Mouse (Mus musculus) gastrocnemius, postnatal 36 days (tissue): Measurements from ENCODE around the gene Xpnpep3. TPM values are rescaled to one million over a fixed set of nuclear protein-coding genes. Genes with fewer than 3 reads are reported as not detected.

Source experiments
- DNase-seq, 2 experiments: peaks; one replicate each; pipeline ENCODE4 v3.0.0; 2022
- intact Hi-C: fragments of 180-260 bp; cut with DNase I; formaldehyde crosslinking; loops from one replicate; pipeline ENCODE4 v1.15.1; 2025
- long read RNA-seq, 2 experiments: library from polyadenylated mRNA; stranded (forward); transcript quantifications; one replicate each; pipeline ENCODE4 v2.0.0; 2021
- total RNA-seq, 2 experiments: library from RNA; stranded (reverse); gene quantifications; 2 replicates each; pipeline ENCODE4 v1.2.3; 2021

Xpnpep3 gene
- total RNA-seq, result 1 to 10 TPM; 5.7 to 7.2 TPM
- long read RNA-seq, experiment 1, full-length matches to known transcripts, result 1 of 13 reads
- long read RNA-seq, experiment 1, partial matches to known transcripts, result 0 of 13 reads
- long read RNA-seq, experiment 1, other reads (novel, unspliced or antisense), result 12 of 13 reads
- long read RNA-seq, experiment 2, full-length matches to known transcripts, result 1 of 12 reads
- long read RNA-seq, experiment 2, partial matches to known transcripts, result 0 of 12 reads
- long read RNA-seq, experiment 2, other reads (novel, unspliced or antisense), result 11 of 12 reads

DNA sequence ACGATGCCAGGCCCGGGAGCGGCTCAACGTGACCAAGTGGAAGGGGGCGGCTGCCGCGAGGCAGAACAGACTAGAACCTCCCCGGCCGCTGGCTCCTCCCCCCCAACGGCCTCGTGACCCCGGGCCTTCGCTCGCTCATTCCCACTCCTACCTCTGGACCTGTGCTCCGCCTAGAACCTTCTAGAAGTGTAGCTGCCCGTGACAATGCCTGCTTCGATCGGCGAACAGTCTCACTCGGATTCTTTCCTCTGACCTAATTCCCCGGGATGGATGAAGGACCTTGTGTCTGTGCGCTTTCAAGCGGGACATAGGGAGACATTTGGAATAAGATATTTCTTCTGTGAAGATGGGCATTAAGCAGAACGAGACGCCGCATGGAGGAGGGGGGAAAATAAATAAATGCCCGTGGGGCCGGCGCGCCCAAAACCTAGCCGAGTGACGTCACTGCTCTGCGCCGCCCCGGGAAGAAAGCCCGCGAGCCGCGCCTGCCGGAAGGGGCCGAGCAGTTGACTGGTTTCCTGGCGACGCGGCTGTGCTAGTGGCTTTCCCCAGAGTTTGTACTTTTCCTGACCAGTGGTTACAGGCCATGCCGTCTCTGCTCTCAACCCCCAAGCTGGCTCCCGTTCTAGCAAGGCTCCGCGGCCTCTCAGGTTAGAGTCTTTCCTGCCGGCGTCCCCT lies at the start of gene Xpnpep3, which contains the start of gene St13:
Gene Xpnpep3 (plus strand): TSS at position 501 of the 678 bp plus-strand sequence.
Gene St13 (minus strand): TSS at position 440 of the 678 bp plus-strand sequence.
- peak; percentile 97 to 99 for DNase-seq
- intact Hi-C loops, result no loop called here

- intact Hi-C loops, result no loop called here
These were observed 49.5 kb upstream of the Xpnpep3 start for GRCm38 (mm10) chr15:81350401-81350800.

DNA sequence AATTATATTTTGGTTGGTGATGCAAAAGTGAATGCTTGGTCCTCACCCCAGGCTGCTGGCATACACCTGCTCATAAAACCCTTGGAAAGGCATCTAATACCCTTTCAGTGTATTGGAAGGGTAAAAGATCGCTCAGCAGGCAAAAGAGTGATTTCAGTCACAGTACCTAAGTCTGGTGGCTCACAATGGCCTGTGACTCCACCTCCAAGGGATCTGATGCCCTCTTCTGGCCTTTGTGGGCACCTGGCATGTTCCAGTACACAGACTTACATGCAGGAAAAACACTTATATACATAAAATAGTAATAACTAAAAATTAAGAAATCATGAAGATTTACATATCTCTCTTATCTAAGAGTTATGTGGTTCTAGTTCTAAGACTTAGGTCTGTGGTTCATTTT lies 47.3 kb upstream of the Xpnpep3 start:
- DNase-seq, result no peak
- intact Hi-C loops, result no loop called here

More at GRCm38 (mm10) chr15:81350401-81350800, 49.5 kb upstream of the Xpnpep3 start:
- no peak for DNase-seq

DNA sequence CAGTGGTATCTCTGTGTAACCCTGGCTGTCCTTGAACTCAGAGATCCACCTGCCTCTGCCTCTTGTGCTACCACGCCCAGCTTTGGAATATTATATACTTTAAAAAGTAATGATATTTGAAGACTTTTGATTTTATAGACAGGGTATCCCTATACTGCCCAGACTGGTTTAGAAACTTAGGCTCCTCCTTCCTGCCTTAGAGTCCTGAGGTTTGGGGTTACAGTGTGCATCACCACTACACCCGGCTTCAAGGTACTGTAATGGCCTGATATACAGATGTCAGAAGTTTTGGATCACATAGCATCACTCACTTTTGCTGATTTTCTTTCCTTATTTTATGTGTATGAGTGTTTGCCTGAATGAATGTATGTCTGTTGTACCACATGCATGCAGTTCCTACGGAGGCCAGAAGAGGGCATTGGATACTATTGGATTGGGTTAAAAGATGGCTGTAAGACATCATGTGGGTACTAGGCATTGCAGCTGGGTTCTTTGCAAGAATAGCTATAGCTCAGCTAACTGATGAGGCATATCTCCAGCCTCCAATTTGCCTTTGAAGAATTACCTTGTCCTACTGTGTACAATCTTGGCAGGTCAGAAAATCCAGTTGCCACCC lies 44.7 kb upstream of the Xpnpep3 start:
- no peak for DNase-seq
- intact Hi-C loops, result no loop called here

GRCm38 (mm10) chr15:81356946-81357345 lies 43.0 kb upstream of the Xpnpep3 start:
- DNase-seq, result no peak
- intact Hi-C loops, result no loop called here

DNA sequence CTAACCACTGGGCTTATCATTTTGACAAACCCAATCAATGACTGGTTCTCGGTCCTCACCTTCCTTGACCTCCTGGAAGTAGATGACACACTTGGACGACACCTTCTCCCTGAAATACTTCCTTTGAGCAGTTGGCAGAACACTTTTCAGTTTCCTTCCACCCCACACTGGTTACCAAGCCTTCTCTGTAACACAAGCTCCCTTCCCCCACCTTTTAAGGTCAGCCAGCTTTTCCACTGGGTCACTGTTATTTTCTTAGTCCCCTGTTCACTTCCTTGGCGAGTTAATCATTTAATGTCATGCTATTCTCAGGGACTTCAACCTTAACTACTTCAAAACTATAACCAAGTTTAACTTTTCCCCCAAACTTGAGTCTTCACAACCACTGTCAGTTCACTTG lies 41.0 kb upstream of the Xpnpep3 start:
- DNase-seq, result no peak
- intact Hi-C loops, result no loop called here

DNA sequence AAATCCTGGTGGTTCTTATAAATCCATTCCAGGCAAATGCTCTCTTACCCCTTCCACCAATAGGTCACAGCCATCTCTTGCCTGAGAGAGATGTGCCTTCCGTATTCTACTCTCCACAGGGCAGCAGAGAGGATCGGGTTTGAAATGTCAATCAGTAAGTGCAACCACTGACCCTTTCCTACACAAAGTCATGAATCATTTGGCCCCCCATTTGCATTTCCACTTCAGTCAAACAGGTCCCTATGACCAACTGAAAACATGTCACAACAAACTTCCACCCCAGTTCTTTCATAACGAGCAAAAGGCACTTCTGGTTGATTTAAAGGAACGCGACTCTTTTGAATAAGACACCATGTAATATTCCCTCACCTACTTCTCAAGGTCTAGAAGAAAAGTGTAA lies 40.5 kb upstream of the Xpnpep3 start:
- intact Hi-C loops, result no loop called here

GRCm38 (mm10) chr15:81360345-81361021 lies 39.5 kb upstream of the Xpnpep3 start, which contains the start of gene Slc25a17:
Gene Slc25a17, minus strand, starts transcription at chr15:81360812.
- intact Hi-C loops, result no loop called here
- peak; percentile 87 to 95 for DNase-seq

More for the DNA sequence above, 40.5 kb upstream of the Xpnpep3 start:
- no peak for DNase-seq

DNA sequence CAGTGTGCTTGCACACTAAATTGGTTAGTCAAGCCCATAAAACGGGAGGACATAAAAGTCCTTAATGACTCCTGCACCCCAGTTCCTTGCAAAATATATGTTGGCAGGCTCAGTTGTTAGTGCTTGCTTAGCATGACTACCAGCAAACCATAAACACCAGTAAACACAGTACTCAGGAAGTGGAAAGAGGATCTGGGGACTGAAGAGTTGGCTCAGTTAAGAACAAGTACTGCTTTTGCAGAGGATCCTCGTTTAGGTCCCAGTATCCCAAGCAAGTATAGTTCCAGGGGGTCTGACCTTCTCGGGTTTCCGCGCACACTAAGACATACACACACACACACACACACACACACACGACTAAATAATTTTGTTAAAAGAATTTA lies 38.9 kb upstream of the Xpnpep3 start:
- intact Hi-C loops, result no loop called here
- no peak for DNase-seq

DNA sequence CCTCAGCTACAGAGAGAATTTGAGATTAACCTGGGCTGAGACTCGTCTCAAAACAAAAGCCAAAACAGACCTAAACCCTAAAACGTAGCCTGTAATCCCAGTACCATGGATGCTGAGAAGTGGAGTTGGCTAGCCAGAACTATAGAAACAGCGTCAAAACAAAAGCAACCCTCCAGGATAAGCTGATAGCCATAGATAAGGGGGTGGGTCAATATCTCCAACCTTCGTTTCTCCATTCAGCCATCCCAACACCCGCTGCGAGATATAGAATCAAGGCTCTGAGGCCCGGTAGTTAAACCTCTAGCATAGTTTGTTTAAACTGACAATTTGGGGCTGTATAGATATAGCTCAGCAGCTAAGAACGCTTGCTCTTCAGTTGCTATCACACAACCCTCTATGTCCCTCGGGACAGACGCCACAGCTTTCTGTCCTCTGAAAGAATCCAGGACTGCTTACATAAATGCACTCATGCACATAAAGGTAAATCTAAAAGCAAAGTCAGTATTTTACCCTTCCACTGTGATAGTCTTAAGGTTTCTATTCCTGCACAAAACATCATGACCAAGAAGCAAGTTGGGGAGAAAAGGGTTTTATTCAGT lies 38.4 kb upstream of the Xpnpep3 start:
- no peak for DNase-seq
- intact Hi-C loops, result no loop called here

- intact Hi-C loops, result no loop called here
These were observed 37.4 kb upstream of the Xpnpep3 start for GRCm38 (mm10) chr15:81362501-81362900.

GRCm38 (mm10) chr15:81364271-81364670 lies 35.7 kb upstream of the Xpnpep3 start:
- DNase-seq, result no peak
- intact Hi-C loops, result no loop called here

More at GRCm38 (mm10) chr15:81362501-81362900, 37.4 kb upstream of the Xpnpep3 start:
- DNase-seq, result no peak

GRCm38 (mm10) chr15:81365246-81365645 lies 34.7 kb upstream of the Xpnpep3 start:
- intact Hi-C loops, result no loop called here
- DNase-seq, result no peak

DNA sequence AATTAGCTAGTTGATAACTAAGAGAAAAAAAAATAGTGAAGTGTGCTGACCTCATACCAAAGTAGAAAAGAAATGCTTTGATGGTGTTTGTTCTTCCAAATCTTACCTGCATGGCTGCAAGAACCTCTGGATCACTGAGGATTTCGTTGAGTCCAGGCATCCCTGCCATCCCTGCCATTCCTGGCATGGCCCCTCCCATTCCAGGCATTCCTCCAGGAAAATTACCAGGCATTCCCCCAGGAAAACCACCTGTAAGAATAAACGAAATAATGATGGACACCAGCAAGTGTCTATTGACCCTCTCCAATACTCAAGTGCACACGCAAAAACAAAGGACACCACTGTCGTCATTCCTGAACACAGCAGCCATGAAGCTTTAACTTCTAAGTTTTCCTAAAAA lies 33.7 kb upstream of the Xpnpep3 start:
- no peak for DNase-seq
- intact Hi-C loops, result no loop called here

GRCm38 (mm10) chr15:81368601-81369000 lies 31.3 kb upstream of the Xpnpep3 start:
- DNase-seq, result no peak
- intact Hi-C loops, result no loop called here

DNA sequence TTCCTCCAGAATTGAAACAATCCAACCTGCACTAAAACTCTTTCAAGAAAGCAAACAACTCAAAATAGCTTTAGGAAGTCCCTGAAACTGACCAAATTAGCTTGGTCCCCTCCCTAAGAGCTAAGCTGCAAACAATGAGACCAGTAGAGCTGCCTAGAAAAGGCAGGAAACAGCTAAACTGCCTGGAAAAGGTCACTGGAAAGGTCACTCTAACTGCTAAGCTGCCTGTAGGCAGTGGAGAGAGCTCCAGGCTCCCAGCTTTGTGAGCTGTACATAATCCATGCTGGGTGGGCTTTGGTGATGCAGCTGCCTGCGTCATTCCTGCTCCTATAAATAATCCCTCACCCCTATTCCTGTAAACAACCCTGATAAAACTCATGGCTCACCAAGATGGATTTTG lies 29.6 kb upstream of the Xpnpep3 start:
- no peak for DNase-seq
- intact Hi-C loops, result no loop called here

DNA sequence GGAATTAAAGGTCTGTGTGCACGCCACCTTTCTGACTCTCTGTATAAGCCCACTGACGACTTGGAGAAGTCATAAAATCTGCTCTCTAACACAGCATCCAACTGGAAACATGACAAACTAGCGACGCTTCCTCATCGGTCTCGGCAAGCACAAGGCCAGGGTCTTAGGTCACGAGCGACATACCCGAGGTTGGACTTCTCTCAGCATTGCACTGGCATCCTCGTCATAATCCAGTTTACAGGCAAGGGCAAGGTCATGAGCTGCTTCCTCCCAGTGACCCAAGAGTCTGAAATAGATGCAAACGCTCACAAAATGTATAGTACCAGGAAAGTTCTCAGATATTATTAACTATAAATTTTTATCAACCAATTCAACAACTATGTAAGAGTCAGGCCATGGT lies 25.3 kb upstream of the Xpnpep3 start:
- intact Hi-C loops, result loop anchor here (5.0 kb wide), 1 partner anchor 273 kb away; no protein-coding TSS in a partner anchor
- no peak for DNase-seq

DNA sequence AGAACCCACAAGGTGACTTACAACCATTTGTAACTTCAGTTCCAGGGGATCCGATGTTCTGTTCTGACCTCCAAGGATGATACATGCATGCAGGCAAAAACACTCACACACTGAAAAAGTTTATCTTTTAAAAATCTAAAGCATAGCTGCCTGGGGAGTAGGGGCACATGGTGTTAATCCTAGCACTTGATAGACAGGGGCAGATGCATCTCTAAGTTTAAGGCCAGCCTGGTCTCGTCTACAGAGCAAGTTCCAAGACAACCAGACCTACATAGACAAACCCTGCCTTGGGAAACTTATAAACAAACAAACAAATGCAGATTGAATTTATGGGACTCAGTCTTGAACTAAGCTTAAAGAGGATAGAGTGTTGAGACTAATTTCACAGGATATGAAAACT lies 21.1 kb upstream of the Xpnpep3 start:
- intact Hi-C loops, result loop anchor here (5.0 kb wide), 1 partner anchor 268 kb away; no protein-coding TSS in a partner anchor

DNA sequence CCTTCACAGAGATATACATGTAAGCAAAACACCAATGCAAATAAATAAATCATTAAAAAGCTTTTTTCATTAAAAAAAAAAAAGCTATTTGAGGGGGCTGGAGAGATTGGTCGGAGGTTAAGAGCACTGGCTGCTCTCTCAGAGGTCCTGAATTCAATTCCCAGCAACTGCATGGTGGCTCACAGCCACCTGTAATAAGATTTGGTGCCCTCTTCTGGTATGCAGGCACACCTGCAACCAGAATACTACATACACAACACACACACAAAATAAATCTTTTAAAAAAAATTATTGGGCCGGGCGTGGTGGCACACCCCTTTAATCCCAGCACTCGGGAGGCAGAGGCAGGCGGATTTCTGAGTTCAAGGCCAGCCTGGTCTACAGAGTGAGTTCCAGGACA lies 13.6 kb upstream of the Xpnpep3 start:
- DNase-seq, result no peak
- intact Hi-C loops, result no loop called here

More for the DNA sequence above, 21.1 kb upstream of the Xpnpep3 start:
- no peak for DNase-seq

DNA sequence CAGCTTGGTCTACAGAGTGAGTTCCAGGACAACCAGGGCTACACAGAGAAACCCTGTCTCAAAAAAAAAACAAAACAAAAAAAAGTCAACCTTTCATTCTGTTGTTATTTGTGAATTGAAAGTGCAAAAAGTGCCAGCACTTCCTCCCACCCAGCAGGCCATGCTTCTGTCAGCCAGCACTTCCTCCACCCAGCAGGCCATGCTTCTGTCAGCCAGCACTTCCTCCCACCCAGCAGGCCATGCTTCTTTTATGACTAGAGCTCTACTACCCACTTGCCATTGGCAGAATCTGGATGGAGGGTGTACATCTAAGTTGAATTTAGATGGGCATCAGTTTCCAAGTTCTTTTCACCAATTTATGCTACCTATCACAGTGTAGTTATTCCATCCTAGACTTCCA lies 6.9 kb upstream of the Xpnpep3 start:
- no peak for DNase-seq
- intact Hi-C loops, result no loop called here
